Mouse (Mus musculus) gastrocnemius, postnatal 14 days (tissue): ENCODE measurements around the gene Pofut2. TPM values are rescaled to one million over a fixed set of nuclear protein-coding genes. Genes with fewer than 3 reads are reported as not detected.
A peak's percentile ranks its signal among the peaks of the same experiment; 100 is the strongest.

Source experiments
- DNase-seq: peaks from one replicate; pipeline ENCODE4 v3.0.0; 2021; ENCODE audit warnings: mixed read lengths
- intact Hi-C: fragments of 180-260 bp; cut with DNase I; formaldehyde crosslinking; loops from one replicate; pipeline ENCODE4 v1.15.1; 2025; ENCODE audit warnings: low total_unique reads
- total RNA-seq, 2 experiments: library from RNA; stranded (reverse); gene quantifications; 2 replicates each; pipeline ENCODE4 v1.2.3; 2021

The Pofut2 gene
- total RNA-seq, 2 experiments from 2014 or later, result 26.8 to 31.7 TPM

DNA sequence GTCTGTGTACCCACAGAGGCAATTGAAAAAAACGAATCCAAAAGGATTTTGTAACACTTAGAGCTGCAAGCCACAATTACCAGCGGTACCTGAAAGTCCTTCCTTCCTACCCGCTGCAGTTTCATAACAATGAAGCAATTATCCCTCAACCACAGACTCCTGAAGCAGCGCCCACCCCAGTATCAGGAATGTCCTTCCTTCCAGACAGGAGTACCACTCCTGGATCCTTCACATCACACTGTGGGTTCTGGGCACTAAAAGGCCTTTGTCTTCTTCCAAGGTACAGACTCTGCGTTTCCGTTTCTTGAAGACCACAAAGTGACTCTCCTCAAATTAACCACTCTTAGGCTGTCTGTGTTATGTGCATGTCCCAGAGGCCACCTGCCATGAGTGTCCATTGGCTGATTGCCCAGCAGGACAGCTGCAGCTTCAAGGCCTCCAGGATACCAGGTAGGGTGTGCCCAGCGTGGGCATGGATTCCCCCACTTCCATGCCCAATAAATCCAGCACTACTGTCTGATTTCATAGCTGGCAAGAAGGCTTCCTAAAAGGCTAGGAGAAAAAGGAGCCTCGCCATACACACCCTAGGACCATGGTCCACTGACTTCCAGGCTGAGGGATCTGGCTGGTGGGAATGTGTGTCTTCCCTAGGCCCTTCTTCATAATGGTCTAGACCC is 32.2 kb upstream of the Pofut2 start:
- DNase-seq, result no peak
- intact Hi-C loops, result no loop called here

DNA sequence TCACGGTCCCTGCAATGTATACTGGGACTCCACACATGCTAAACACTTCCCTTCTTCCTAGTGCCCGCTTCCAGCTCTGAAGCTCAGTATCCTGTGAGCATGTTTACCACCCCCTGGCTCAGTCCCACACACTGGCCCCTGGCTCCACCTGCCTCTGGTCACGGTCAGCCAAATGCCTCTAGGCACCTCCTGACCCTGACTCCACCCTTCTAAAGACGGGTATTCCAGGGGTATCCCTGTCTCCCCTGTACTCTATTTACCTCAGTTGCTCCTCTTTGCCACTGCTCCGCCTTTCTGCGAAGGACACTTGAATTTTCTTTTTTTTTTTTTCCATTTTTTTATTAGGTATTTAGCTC is 31.7 kb upstream of the Pofut2 start:
- intact Hi-C loops, result no loop called here
- DNase-seq, result no peak

- peak; percentile 29 for DNase-seq
- intact Hi-C loops, result no loop called here
These were observed 29.1 kb upstream of the Pofut2 start for GRCm38 (mm10) chr10:77229609-77230595.

DNA sequence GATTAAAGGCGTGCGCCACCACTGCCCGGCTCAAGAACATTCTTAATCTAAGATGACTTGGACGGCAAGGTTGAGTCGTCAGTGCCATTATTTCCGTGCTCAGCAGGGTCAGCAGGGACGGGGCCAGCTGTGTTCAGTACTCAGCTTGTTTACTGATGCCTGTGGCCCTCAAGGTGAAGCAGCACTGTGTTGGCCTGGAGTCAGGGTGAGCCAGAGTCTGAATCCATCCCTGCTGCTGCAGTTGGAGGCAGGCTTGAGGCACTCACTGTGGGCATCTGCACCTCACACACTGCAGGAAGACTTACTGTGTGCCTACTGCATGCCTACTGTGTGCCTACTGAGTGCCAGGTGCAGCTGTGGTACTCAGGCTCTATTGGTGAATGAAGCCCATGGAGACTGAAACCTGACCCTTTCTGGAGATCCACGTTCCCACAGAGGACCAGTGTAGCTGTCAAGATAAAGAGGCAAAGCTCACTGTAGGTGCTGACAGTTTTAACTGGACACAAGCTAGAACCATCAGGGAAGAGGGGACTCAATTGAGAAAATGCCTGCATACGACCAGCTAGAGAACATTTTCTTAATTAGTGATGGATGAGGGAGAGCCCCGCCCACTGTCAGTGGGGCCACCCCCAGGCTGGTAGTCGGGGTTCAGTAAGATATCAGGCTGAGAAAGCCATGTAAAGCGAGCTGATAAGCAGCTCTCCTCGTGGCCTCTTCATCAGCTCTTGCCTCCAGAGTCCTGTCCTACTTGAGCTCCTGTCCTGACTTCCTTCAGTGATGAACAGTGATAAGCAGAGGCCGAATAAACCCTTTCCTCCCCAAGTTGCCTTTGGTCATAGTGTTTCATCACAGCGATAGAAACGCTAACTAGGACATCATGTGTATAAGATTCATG is 26.9 kb upstream of the Pofut2 start:
- no peak for DNase-seq
- intact Hi-C loops, result no loop called here

- no peak for DNase-seq
- intact Hi-C loops, result no loop called here
These were observed 25.8 kb upstream of the Pofut2 start for GRCm38 (mm10) chr10:77233230-77233629.

GRCm38 (mm10) chr10:77234991-77235616 is 23.9 kb upstream of the Pofut2 start:
- intact Hi-C loops, result no loop called here
- DNase-seq, result no peak

DNA sequence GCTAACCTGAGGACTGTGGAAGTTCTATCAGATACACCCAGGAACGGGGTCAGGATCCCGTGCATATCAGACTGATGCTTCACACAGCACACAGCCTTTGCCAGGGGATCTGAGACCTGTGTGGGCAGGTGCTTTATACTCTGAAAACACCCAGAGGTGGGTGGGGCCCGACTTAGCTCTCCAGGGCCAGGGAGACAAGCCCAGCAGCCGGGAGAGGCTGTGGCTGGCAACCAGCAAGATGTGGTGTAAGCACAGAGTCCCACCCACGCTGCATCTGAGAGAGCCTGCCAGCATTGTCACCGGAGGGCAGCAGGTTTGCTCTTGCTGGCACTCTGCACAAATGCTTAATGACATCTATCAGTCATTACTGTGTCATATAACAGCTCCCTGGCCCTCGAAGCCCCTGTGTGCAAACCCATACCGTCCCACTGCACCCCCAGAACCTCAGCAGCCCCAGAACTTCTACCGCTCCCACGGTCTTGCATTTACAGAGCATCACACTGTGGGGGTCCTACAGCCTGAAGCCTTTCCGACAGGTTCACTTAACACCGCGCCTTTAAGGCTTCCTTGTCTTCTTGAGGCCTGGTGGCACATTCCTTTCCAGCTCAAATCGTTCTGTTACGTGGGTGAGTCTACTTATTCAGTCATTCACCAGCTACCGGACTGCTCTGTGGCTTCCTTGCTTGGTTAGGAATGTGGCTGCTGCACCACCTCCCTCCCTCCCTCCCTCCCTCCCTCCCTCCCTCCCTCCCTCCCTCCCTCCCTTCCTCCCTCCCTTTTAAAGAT is 21.0 kb upstream of the Pofut2 start:
- intact Hi-C loops, result no loop called here

GRCm38 (mm10) chr10:77240764-77241163 is 18.3 kb upstream of the Pofut2 start:
- intact Hi-C loops, result no loop called here
- no peak for DNase-seq

More for the DNA sequence above, 21.0 kb upstream of the Pofut2 start:
- no peak for DNase-seq

GRCm38 (mm10) chr10:77242396-77242795 is 16.6 kb upstream of the Pofut2 start:
- no peak for DNase-seq
- intact Hi-C loops, result no loop called here

- intact Hi-C loops, result no loop called here
- no peak for DNase-seq
These were observed 16.1 kb upstream of the Pofut2 start for GRCm38 (mm10) chr10:77242871-77243270.

- DNase-seq, result peak; percentile 37
- intact Hi-C loops, result no loop called here
These were observed 15.4 kb upstream of the Pofut2 start for GRCm38 (mm10) chr10:77243572-77244161.

DNA sequence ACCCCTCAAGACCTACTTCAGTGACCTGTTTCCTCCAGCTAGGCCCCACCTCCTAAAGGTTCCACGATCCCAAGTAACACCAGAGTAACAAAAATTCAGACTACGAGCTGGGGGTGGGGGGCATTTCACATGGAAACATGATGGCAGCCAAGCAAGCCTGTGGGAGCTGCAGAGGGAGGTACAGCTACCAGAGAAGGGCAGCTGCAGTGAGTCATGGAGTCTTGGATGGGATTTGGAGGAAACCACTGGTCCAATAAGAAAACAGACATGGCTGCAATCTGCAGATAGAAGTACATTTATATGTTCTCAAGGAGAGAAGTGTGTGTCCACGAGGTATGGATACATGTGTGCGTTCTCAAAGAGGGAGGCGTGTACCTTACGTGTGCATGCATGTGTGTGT is 14.2 kb upstream of the Pofut2 start:
- intact Hi-C loops, result no loop called here
- DNase-seq, result no peak

- intact Hi-C loops, result no loop called here
- no peak for DNase-seq
These were observed 12.0 kb upstream of the Pofut2 start for GRCm38 (mm10) chr10:77247048-77247447.

DNA sequence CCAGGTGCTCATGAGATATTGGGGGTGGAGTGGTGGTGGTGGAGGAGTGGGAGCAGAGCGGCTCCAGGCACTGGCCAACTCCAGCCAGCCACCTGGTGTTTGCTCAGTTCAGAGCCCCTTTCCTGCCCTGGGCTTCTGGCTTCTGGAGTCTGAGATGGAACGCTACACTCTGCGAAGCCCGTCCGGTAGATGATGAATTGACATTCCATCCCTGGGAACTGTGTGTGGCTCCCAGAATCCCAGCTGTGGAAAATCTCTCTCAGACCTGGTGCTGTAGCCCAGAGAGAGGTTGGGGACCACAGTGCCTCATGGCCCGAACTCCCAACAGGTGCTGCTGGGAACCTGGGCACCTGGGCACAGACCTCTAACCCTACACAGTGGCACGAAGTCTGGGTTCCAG is 11.3 kb upstream of the Pofut2 start:
- intact Hi-C loops, result no loop called here
- DNase-seq, result no peak

DNA sequence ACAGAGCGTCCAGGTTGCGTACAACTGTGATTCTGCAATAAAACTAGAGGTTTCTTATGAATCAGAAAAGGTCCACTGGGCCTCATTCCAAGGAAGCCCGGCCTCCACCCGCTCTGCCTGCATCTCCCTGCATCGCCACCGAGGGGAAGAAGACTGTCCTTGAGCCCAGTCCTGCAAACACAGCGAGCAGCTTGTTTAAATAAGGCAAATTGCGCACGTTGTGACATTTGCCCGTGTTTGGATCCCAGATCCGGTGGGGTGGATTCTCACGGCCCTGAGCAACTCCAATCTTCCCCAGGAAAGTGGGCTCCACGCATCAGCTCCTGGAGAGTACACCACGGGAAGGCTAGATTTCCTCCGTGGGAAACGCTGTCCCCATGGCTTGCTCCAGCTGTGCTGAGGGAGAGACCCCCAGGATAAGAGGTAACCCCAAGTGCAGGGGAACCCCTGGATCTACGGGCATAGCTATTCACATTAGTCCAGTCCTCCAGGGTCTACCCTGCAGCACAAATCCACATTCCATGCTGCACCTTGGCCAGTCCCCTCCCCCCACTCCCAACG is 7.7 kb upstream of the Pofut2 start:
- peak; percentile 65 for DNase-seq
- intact Hi-C loops, result loop anchor here (5.0 kb wide), 1 partner anchor 169 kb away; no protein-coding TSS in a partner anchor

DNA sequence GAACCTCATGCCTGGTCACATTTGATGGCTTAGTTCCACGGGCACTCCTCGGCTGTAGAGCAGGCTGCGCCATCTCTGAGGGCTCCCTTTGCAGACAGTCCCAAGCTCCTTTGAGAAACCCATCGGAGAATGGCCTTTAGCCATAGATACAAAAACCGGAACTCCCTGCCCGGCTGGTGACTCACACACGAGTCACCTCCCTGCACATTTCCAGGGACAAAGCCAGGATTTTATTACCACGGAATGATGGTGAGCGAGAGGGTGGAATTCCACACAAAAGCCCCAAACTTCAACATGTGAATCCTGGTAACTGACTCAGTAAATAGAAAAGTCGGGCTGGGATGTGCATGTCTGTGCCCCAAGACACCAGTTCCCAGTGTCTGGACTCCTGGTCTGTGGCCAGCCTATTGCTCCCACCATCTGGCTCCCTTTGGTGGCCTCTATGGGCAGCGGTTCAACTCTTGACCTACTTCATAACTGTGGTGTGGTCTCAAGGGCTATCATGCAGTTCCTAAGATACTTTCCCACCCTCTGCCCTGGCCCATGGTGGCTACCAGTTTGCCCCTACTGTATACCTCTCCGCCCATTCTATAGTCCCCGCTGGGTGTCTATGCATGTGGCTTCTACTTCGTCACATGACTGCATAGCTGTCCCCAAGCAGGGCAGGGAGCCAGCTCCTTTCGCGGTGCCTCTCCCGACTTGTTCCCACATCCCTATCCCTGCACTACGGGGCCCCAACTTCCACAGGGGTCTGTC is 7.1 kb upstream of the Pofut2 start:
- DNase-seq, result peak; percentile 51
- intact Hi-C loops, result loop anchor here (2.0 to 5.0 kb wide), 2 partner anchors 121 to 170 kb away; no protein-coding TSS in a partner anchor

- intact Hi-C loops, result loop anchor here (2.0 to 5.0 kb wide), 2 partner anchors 122 to 170 kb away; no protein-coding TSS in a partner anchor
- peak; percentile 73 for DNase-seq
These were observed 6.2 kb upstream of the Pofut2 start for GRCm38 (mm10) chr10:77252790-77253189.
